Mouse (Mus musculus) small intestine, adult 2 months (tissue): Measurements from ENCODE around the gene Bcar1.

Experiments used
- CTCF ChIP-seq: fragments of 200-500 bp; IDR thresholded peaks from 2 replicates; pipeline ENCODE4 v1.5.1; 2012; ENCODE audit warnings: low read depth, mild to moderate bottlenecking, control low read depth, inconsistent platforms, low read length, moderate library complexity, mixed read lengths; ENCODE audit not compliant: insufficient replicate concordance, insufficient read length; ENCODE audit errors: extremely low read depth
- POLR2A ChIP-seq: fragments of 200-500 bp; IDR thresholded peaks from 2 replicates; pipeline ENCODE4 v1.6.1; 2012; ENCODE audit warnings: low read depth, mild to moderate bottlenecking, control low read depth, inconsistent platforms, low read length, moderate library complexity

GRCm38 (mm10) chr8:111741556-111741955 lies 2.1 kb downstream of the Bcar1 start:
- no peak for TF ChIP-seq CTCF
- TF ChIP-seq POLR2A = no peak
